Mouse (Mus musculus) ES-Bruce4 (cell line): ENCODE data around the gene Pde5a. TPM values are rescaled to one million over a fixed set of nuclear protein-coding genes. Genes with fewer than 3 reads are reported as not detected.

Experiments
- H3K27ac ChIP-seq: 2 replicates; pipeline ENCODE4 v1.5.1; 2012; ENCODE audit warnings: low read length, inconsistent platforms; ENCODE audit not compliant: insufficient read depth
- H3K27me3 ChIP-seq: 2 replicates; pipeline ENCODE4 v1.6.1; 2012; ENCODE audit warnings: mild to moderate bottlenecking, low read length, inconsistent platforms; ENCODE audit not compliant: control insufficient read depth, poor library complexity, insufficient read depth, severe bottlenecking
- H3K36me3 ChIP-seq: 2 replicates; pipeline ENCODE4 v1.6.1; 2012; ENCODE audit warnings: inconsistent platforms, mild to moderate bottlenecking, low read length, moderate library complexity; ENCODE audit not compliant: control insufficient read depth, poor library complexity, insufficient read depth, severe bottlenecking
- H3K4me1 ChIP-seq: one replicate; pipeline ENCODE4 v1.8.1; 2011; ENCODE audit warnings: low read length; ENCODE audit not compliant: control insufficient read depth, insufficient read depth
- H3K4me3 ChIP-seq: 2 replicates; pipeline ENCODE4 v1.5.1; 2011; ENCODE audit warnings: low read depth, mild to moderate bottlenecking, low read length
- H3K9ac ChIP-seq: 2 replicates; pipeline ENCODE4 v1.6.1; 2012; ENCODE audit warnings: low read depth, mild to moderate bottlenecking, inconsistent platforms; ENCODE audit not compliant: poor library complexity, severe bottlenecking
- H3K9me3 ChIP-seq: replicated peaks from 2 replicates; pipeline ENCODE4 v1.6.1; 2012; ENCODE audit warnings: mild to moderate bottlenecking, low read length, inconsistent platforms; ENCODE audit not compliant: control insufficient read depth, poor library complexity, insufficient read depth, severe bottlenecking
- CTCF ChIP-seq: IDR thresholded peaks from one replicate; pipeline ENCODE4 v1.8.1; 2011; ENCODE audit warnings: low read depth, low read length
- EP300 ChIP-seq: IDR thresholded peaks from 2 replicates; pipeline ENCODE4 v1.6.1; 2011; ENCODE audit warnings: low read depth, low read length; ENCODE audit not compliant: insufficient read depth
- POLR2A ChIP-seq: IDR thresholded peaks from one replicate; pipeline ENCODE4 v1.8.1; 2011; ENCODE audit warnings: low read length; ENCODE audit not compliant: insufficient read depth
- polyA plus RNA-seq: library from polyadenylated mRNA; stranded (reverse); fragments of >200 nt; gene quantifications from 2 replicates; pipeline ENCODE4 v1.2.4, GENCODE M21; 2011; ENCODE audit warnings: low read depth; ENCODE audit not compliant: missing spikeins, insufficient read depth, insufficient read length

Pde5a gene
- polyA plus RNA-seq, 1 experiment, result 9.5 TPM

- Histone ChIP-seq H3K36me3 (no peaks in the 10 kb centered on the region), H3K27me3 (no peaks in the 10 kb centered on the region), H3K9ac (no peak overlapping the region), H3K4me3 (no peak overlapping the region), H3K9me3 (no peaks in the 10 kb centered on the region), H3K27ac (no peak overlapping the region), H3K4me1 (no peaks in the 10 kb centered on the region)
- TF ChIP-seq CTCF (no peak), POLR2A (no peak), EP300 (no peak)
Observed at GRCm38 (mm10) chr3:122868270-122868669, 139.5 kb downstream of the Pde5a start.

GRCm38 (mm10) chr3:122871596-122871995 is 142.8 kb downstream of the Pde5a start:
- H3K36me3 ChIP-seq, result no peaks in the 10 kb centered on the region
- H3K27me3 ChIP-seq, result no peaks in the 10 kb centered on the region
- TF ChIP-seq EP300, result no peak
- TF ChIP-seq POLR2A, result no peak
- no peak for TF ChIP-seq CTCF
- no peak overlapping the region for H3K27ac ChIP-seq
- no peak overlapping the region for H3K9ac ChIP-seq
- no peaks in the 10 kb centered on the region for H3K9me3 ChIP-seq
- H3K4me3 ChIP-seq, result no peak overlapping the region
- H3K4me1 ChIP-seq, result no peaks in the 10 kb centered on the region

GRCm38 (mm10) chr3:122876870-122877269 is 148.1 kb downstream of the Pde5a start:
- H3K27ac ChIP-seq, result no peak overlapping the region
- TF ChIP-seq EP300 (no peak), CTCF (no peak), POLR2A (no peak)
- H3K27me3 ChIP-seq, result no peaks in the 10 kb centered on the region
- no peaks in the 10 kb centered on the region for H3K36me3 ChIP-seq
- no peak overlapping the region for H3K9ac ChIP-seq
- no peaks in the 10 kb centered on the region for H3K4me1 ChIP-seq
- no peaks in the 10 kb centered on the region for H3K9me3 ChIP-seq
- no peak overlapping the region for H3K4me3 ChIP-seq

GRCm38 (mm10) chr3:122877543-122877942 is 148.8 kb downstream of the Pde5a start:
- H3K27ac ChIP-seq, result no peak overlapping the region
- no peaks in the 10 kb centered on the region for H3K9me3 ChIP-seq
- no peak for TF ChIP-seq POLR2A
- TF ChIP-seq EP300, result no peak
- TF ChIP-seq CTCF, result no peak
- no peak overlapping the region for H3K4me3 ChIP-seq
- H3K36me3 ChIP-seq, result no peaks in the 10 kb centered on the region
- no peaks in the 10 kb centered on the region for H3K4me1 ChIP-seq
- no peaks in the 10 kb centered on the region for H3K27me3 ChIP-seq
- no peak overlapping the region for H3K9ac ChIP-seq

- H3K4me1 ChIP-seq, result no peaks in the 10 kb centered on the region
- TF ChIP-seq CTCF (no peak), EP300 (no peak), POLR2A (no peak)
- no peaks in the 10 kb centered on the region for H3K9me3 ChIP-seq
- no peaks in the 10 kb centered on the region for H3K27me3 ChIP-seq
- H3K36me3 ChIP-seq, result no peaks in the 10 kb centered on the region
- no peak overlapping the region for H3K9ac ChIP-seq
- peak overlapping the region; percentile 26 for H3K4me3 ChIP-seq
- H3K27ac ChIP-seq, result no peak overlapping the region
Observed at GRCm38 (mm10) chr3:122878705-122879315, 150.1 kb downstream of the Pde5a start.

GRCm38 (mm10) chr3:122887505-122888301 is 159.0 kb downstream of the Pde5a start:
- Histone ChIP-seq H3K27ac (no peak overlapping the region), H3K4me3 (no peak overlapping the region), H3K4me1 (no peaks in the 10 kb centered on the region), H3K27me3 (no peaks in the 10 kb centered on the region), H3K36me3 (no peaks in the 10 kb centered on the region), H3K9me3 (no peaks in the 10 kb centered on the region), H3K9ac (no peak overlapping the region)
- no peak for TF ChIP-seq POLR2A
- no peak for TF ChIP-seq EP300
